Mouse (Mus musculus) layer of hippocampus, adult 18-20 months (tissue): ENCODE data around the gene Bbc3. TPM values are rescaled to one million over a fixed set of nuclear protein-coding genes. Genes with fewer than 3 reads are reported as not detected.

ENCODE experiments used
- DNase-seq, 2 experiments: peaks; one replicate each; pipeline ENCODE4 v3.0.0; 2022; ENCODE audit warnings: low spot score in 2 of 2
- total RNA-seq, 2 experiments: library from RNA; stranded (reverse); gene quantifications; 2 replicates each; pipeline ENCODE4 v1.2.3; 2021

Bbc3 gene
- total RNA-seq, 2 experiments from 2014 or later, result 8.2 to 12.4 TPM

- no peak for DNase-seq
Observed at GRCm38 (mm10) chr7:16315222-16315759, 7.1 kb downstream of the Bbc3 start.

- DNase-seq, result no peak
Observed at GRCm38 (mm10) chr7:16317094-16317493, 8.9 kb downstream of the Bbc3 start.

GRCm38 (mm10) chr7:16319216-16319615 is 11.0 kb downstream of the Bbc3 start:
- DNase-seq, result no peak

GRCm38 (mm10) chr7:16320479-16320878 is 12.3 kb downstream of the Bbc3 start:
- DNase-seq, result no peak

GRCm38 (mm10) chr7:16324661-16325060 is 16.5 kb downstream of the Bbc3 start:
- DNase-seq, result no peak

GRCm38 (mm10) chr7:16325920-16326606 is 17.9 kb downstream of the Bbc3 start:
- DNase-seq, result peak in 1 of 2 experiments; percentile 61

- no peak for DNase-seq
Observed at GRCm38 (mm10) chr7:16326607-16326971, 18.4 kb downstream of the Bbc3 start.

GRCm38 (mm10) chr7:16329146-16329545 is 21.0 kb downstream of the Bbc3 start:
- no peak for DNase-seq

GRCm38 (mm10) chr7:16337733-16338132 is 29.5 kb downstream of the Bbc3 start:
- DNase-seq, result no peak

GRCm38 (mm10) chr7:16344598-16344997 is 36.4 kb downstream of the Bbc3 start:
- DNase-seq, result no peak

- no peak for DNase-seq
Observed at GRCm38 (mm10) chr7:16345297-16345696, 37.1 kb downstream of the Bbc3 start.

GRCm38 (mm10) chr7:16349999-16350398 is 41.8 kb downstream of the Bbc3 start:
- DNase-seq, result no peak

GRCm38 (mm10) chr7:16355854-16356594 is 47.8 kb downstream of the Bbc3 start:
- DNase-seq, result no peak

- no peak for DNase-seq
Observed at GRCm38 (mm10) chr7:16357602-16358001, 49.4 kb downstream of the Bbc3 start.

- no peak for DNase-seq
Observed at GRCm38 (mm10) chr7:16364319-16364718, 56.1 kb downstream of the Bbc3 start.

GRCm38 (mm10) chr7:16364901-16365500 is 56.8 kb downstream of the Bbc3 start:
- DNase-seq, result no peak

GRCm38 (mm10) chr7:16366133-16366646 is 58.0 kb downstream of the Bbc3 start:
- DNase-seq, result no peak

- DNase-seq, result no peak
Observed at GRCm38 (mm10) chr7:16366669-16367068, 58.5 kb downstream of the Bbc3 start.
